Mouse (Mus musculus) kidney, postnatal 14 days (tissue): ENCODE data around the gene Asgr2.
"Not testable (repeated sequence)": the region's sequence is repeated elsewhere in the genome, so short reads cannot be mapped to it uniquely, and the experiment has no call there.

ENCODE experiments used
- DNase-seq: peaks from one replicate; pipeline ENCODE4 v3.0.0; 2022; ENCODE audit warnings: mixed read lengths

Asgr2 gene

GRCm38 (mm10) chr11:70091986-70092783 lies at the start of gene Asgr2:
Gene Asgr2 (plus strand): TSS chr11:70092644.
- peak; percentile 28 for DNase-seq

GRCm38 (mm10) chr11:70043665-70044064 lies 48.8 kb upstream of the Asgr2 start:
- no peak for DNase-seq

- DNase-seq: no peak
Measured at GRCm38 (mm10) chr11:70045435-70045834, 47.0 kb upstream of the Asgr2 start.

GRCm38 (mm10) chr11:70049366-70049765 lies 43.1 kb upstream of the Asgr2 start:
- no peak for DNase-seq

- DNase-seq: no peak
Measured at GRCm38 (mm10) chr11:70049816-70050215, 42.6 kb upstream of the Asgr2 start.

GRCm38 (mm10) chr11:70053156-70053555 lies 39.3 kb upstream of the Asgr2 start:
- DNase-seq: no peak

GRCm38 (mm10) chr11:70053898-70054570 lies 38.4 kb upstream of the Asgr2 start, which contains the start of gene Asgr1:
Gene Asgr1 (plus strand): TSS chr11:70054085.
- DNase-seq: no peak

GRCm38 (mm10) chr11:70055618-70056214 lies 36.7 kb upstream of the Asgr2 start:
- peak; percentile 80 for DNase-seq

- peak; percentile 58 for DNase-seq
Measured at GRCm38 (mm10) chr11:70057805-70058204, 34.6 kb upstream of the Asgr2 start.

GRCm38 (mm10) chr11:70059930-70060329 lies 32.5 kb upstream of the Asgr2 start:
- no peak for DNase-seq

GRCm38 (mm10) chr11:70063053-70063452 lies 29.4 kb upstream of the Asgr2 start:
- no peak for DNase-seq

- DNase-seq: no peak
Measured at GRCm38 (mm10) chr11:70066701-70067100, 25.7 kb upstream of the Asgr2 start.

GRCm38 (mm10) chr11:70068245-70068644 lies 24.2 kb upstream of the Asgr2 start:
- DNase-seq: no peak

GRCm38 (mm10) chr11:70070057-70070456 lies 22.4 kb upstream of the Asgr2 start:
- DNase-seq: no peak

- not testable (repeated sequence) for DNase-seq
Measured at GRCm38 (mm10) chr11:70070603-70071002, 21.8 kb upstream of the Asgr2 start.

- peak; percentile 84 for DNase-seq
Measured at GRCm38 (mm10) chr11:70074379-70075071, 17.9 kb upstream of the Asgr2 start.

GRCm38 (mm10) chr11:70075581-70075980 lies 16.9 kb upstream of the Asgr2 start:
- DNase-seq: no peak

GRCm38 (mm10) chr11:70077441-70077840 lies 15.0 kb upstream of the Asgr2 start:
- no peak for DNase-seq

GRCm38 (mm10) chr11:70079175-70079574 lies 13.3 kb upstream of the Asgr2 start:
- no peak for DNase-seq

- peak; percentile 52 for DNase-seq
Measured at GRCm38 (mm10) chr11:70079928-70080327, 12.5 kb upstream of the Asgr2 start.

- no peak for DNase-seq
Measured at GRCm38 (mm10) chr11:70080803-70081590, 11.4 kb upstream of the Asgr2 start.

- no peak for DNase-seq
Measured at GRCm38 (mm10) chr11:70084563-70084962, 7.9 kb upstream of the Asgr2 start.
